Mouse (Mus musculus) adrenal gland, postnatal 36 days (tissue): Measurements from ENCODE around the gene Zfyve27. TPM values are rescaled to one million over a fixed set of nuclear protein-coding genes. Genes with fewer than 3 reads are reported as not detected.

Source experiments
- DNase-seq, 2 experiments: peaks; one replicate each; pipeline ENCODE4 v3.0.0; 2021; ENCODE audit warnings: mixed read lengths in 1 of 2
- total RNA-seq, 2 experiments: library from RNA; stranded (reverse); gene quantifications; 2 replicates each; pipeline ENCODE4 v1.2.3; 2021

The Zfyve27 gene
- total RNA-seq, 2 experiments from 2014 or later: 49.3 to 50.4 TPM

- no peak for DNase-seq
Observed at GRCm38 (mm10) chr19:42237602-42238340, 74.0 kb downstream of the Zfyve27 start.

GRCm38 (mm10) chr19:42238341-42238715 lies 74.6 kb downstream of the Zfyve27 start:
- no peak for DNase-seq

- DNase-seq: no peak
Observed at GRCm38 (mm10) chr19:42240881-42241280, 77.1 kb downstream of the Zfyve27 start.

GRCm38 (mm10) chr19:42243401-42243800 lies 79.7 kb downstream of the Zfyve27 start:
- DNase-seq: peak; percentile 17 to 45

Other genes starting within 250 kb of the Zfyve27 start
- gene Exosc1, start 230.5 kb upstream of the Zfyve27 start, total RNA-seq: 10 to 100 TPM; 28.3 to 31.7 TPM
- gene Zdhhc16, start 230.5 kb upstream of the Zfyve27 start, total RNA-seq: 10 to 100 TPM; 30.1 to 30.9 TPM
- 10 to 100 TPM; 20.2 to 23.9 TPM for gene Mms19, start 182.8 kb upstream of the Zfyve27 start, total RNA-seq
- 10 to 100 TPM; 17.1 to 17.5 TPM for gene Ubtd1, start 182.2 kb upstream of the Zfyve27 start, total RNA-seq
- gene Ankrd2, start 128.0 kb upstream of the Zfyve27 start, total RNA-seq: under 1 TPM in 1 of 2 experiments, not detected in 1; 0.49 TPM
- gene Hoga1, start 118.3 kb upstream of the Zfyve27 start, total RNA-seq: 1 to 10 TPM; 4.3 to 6.7 TPM
- under 1 TPM; 0.30 to 0.33 TPM for gene 4933411K16Rik, start 111.7 kb upstream of the Zfyve27 start, total RNA-seq
- 10 to 100 TPM in 1 of 2 experiments, 1 to 10 TPM in 1; 8.2 to 12.2 TPM for gene Morn4, start 77.6 kb upstream of the Zfyve27 start, total RNA-seq
- 10 to 100 TPM; 61.7 to 76.3 TPM for gene Pi4k2a, start 73.5 kb upstream of the Zfyve27 start, total RNA-seq
- 10 to 100 TPM; 86.6 to 91.5 TPM for gene Avpi1, start 34.9 kb upstream of the Zfyve27 start, total RNA-seq
- 10 to 100 TPM; 32.7 to 38.8 TPM for gene Marveld1, start 16.6 kb upstream of the Zfyve27 start, total RNA-seq
- gene Sfrp5, start 38.3 kb downstream of the Zfyve27 start, total RNA-seq: 1 to 10 TPM; 2.5 TPM
- 1 to 10 TPM; 1.1 to 1.5 TPM for gene Golga7b, start 83.6 kb downstream of the Zfyve27 start, total RNA-seq